Mouse (Mus musculus) layer of hippocampus, adult 9-11 months (tissue): ENCODE measurements around the gene Btbd6.

ENCODE experiments used
- DNase-seq: peaks from one replicate; pipeline ENCODE4 v3.0.0; 2022

Btbd6 gene

DNA sequence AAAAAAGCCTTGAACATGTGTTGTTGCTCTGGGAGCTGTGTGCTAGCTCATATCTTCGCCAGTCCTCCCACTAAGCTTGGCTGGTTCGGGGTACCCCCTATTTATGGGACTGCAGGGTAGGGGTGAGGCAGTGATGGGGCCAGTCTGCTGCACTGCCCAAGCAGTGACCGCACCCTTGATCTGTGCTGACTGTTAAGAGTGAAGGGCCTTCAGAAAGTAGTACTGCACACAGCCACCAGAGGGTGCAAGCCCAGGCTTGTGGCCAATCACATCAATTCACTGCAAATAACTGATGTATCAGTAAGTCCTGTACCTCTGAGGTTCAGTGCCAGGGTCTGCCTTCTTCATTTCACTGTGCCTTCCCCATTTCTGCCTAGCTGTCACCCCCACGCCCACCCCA, 20.5 kb upstream of the Btbd6 start:
- peak; percentile 71 for DNase-seq

GRCm38 (mm10) chr12:112958303-112958702, 18.0 kb upstream of the Btbd6 start:
- DNase-seq, result no peak

DNA sequence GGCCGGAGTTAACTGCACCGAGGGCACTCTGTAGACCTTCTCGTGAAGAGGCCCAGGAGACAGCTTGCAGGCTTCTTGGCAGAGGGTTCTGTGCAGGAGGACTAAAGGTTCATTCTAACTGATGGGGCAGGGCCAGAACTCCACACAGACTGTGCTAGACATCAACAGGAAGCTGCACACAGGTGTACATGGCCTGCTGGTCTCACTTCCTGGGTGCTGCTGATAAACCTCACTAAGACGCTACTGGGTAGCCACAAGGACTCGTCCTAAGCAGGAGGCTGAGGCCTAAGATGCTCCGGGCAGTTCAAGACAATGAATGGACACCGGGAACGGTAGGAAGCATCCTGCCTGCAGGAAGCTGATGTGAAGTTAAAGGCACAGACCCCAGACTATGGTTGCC, 16.9 kb upstream of the Btbd6 start:
- DNase-seq, result no peak

DNA sequence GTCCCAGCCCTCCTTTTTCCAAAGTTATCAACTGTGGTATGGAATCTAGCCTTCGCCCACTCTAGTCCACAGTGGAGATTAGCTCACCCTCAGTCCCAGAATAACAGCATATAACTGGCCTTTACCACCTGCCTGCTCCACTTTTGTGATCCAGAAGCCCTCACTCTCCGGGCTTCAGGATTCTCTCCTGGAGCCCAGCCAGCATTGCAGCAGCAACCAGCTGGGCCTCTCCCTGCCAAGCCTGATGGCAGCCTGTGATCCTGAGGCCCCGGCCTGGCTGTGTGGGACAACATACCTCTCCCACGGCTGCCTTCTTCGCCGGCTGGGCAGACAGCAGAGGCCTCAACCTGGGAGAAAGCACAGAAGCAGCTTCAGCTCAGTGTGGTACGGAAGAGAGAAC, 14.9 kb upstream of the Btbd6 start:
- no peak for DNase-seq

DNA sequence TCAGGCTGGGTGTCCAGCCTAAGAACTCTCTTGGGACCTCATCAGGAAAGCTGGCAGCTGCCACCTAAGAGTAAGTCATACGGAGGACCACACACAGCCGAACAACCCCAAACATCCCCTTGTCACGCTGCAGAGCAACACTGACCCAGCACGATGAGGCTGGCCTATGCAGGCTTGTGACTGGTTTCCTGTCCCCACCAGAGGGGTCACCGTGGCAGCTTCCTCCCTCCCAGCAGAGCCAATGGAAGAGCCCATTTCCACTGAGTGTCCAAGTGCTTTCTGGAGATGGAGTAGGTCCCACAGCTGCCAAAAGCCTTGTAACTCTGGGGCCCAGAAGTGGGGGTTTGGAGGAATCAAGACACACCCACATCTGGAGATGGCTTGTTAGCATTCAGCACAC, 14.4 kb upstream of the Btbd6 start:
- no peak for DNase-seq

DNA sequence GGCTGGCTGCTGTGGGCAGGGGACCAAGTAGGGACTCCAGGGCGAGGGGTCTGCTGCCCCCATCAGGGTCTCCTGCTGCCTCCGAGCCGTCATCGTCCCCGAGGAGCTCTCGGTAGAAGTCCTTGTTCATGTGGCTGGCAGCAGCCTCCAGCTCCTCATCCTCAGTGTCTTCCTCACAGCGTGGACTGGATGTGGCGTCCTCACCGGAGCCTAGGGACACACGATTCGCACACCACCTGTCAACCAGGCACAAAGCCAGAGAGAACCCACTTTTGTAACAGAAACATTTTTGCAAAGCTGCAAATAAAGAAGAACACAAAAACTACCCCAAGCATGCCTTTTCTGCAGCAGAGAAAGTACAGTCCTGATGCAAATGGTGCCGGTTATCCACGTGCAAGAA, 10.5 kb upstream of the Btbd6 start:
- DNase-seq, result no peak

GRCm38 (mm10) chr12:112968943-112969342, 7.3 kb upstream of the Btbd6 start:
- no peak for DNase-seq

DNA sequence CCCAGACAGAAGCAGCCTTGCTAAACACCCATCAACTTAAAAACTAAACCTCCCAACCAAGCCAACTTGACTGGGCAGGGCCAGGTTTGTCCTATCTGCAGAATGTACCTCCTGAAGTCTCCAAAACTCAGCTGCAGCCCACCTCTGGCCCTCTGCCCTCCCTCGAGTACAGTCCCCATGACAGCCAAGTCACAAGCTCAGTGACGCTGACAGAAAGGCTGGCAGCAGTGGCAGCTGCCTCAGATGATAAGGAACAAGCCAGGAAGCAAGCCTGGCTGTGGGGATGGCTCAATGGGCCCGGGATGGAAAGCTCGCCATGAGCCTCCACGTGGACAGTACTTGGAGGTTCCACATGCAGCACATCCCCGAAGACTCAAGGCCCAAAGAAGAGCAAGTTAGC, 6.7 kb upstream of the Btbd6 start:
- DNase-seq, result no peak

DNA sequence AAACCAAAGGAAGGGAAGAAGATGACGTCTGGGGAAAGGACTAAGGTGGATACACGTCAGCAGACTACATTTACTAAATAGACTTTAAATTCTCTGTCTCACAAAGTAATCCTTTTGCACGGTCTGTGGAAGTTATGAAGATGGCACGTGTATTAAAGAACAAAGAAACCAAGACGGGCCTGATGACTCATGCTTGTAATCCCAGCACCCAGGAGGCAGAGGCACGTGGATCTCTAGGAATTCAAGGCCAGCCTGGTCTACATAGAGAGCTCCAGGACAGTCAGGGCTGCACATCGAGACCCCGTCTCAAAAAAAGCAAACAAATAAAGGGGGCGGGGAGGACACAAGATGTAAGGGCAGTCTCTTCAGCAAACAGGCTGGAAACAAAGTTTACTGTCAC, 1.5 kb upstream of the Btbd6 start:
- no peak for DNase-seq

GRCm38 (mm10) chr12:112977156-112977555, 874 bp downstream of the Btbd6 start:
- no peak for DNase-seq

DNA sequence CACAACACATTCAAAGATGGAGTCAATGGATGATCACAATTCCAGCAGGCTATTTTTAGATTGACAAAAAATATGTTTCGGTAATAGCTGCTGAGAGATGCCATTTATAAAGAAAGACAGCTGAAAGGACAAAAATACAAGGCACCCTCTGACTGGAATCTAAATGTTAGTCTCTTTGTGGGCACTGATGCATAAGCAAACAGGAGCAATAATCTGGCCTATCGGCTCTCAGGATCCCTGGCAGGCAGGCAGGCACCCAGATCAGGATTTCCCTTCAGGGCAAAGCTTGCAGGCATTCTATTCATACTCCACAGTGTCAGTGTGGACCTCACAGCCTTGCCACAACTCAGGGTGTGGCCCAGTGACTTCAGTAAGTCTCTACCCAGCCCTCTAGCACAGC, 5.7 kb downstream of the Btbd6 start:
- no peak for DNase-seq

DNA sequence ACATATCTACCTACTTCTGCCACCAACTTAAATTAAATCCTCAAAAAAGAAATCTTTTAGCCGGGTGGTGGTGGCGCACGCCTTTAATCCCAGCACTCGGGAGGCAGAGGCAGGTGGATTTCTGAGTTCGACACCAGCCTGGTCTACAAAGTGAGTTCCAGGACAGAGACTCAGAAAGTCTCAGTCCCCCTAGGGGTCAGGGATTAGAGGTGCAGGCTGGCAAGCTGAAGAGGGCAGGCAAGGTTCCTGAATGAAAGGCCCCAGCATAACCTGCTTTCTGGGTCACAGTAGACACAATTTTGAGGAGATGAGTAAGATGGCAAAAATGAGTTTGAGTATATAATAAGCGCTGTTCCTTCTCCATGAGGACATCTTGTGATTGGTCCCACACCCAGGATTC, 9.1 kb downstream of the Btbd6 start:
- DNase-seq, result no peak

DNA sequence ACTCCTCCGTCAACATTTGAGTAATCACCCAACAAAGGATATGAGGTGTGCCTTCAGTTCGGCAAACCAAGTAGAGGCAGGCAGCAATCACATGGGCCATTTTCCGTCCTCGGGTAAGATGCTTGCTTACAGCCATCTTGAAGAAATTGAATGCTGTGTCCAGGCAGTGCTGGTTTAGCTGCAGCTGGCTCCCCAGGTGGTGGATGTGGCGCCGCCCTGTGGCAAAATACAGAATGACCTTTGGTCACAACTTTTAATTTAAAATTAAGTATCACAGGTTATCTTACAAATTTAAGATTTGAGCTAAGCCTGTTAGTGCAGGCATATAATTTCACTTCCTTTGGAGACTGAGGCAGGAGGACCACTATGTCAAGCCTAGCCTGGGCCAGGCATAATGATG, 11.6 kb downstream of the Btbd6 start:
- DNase-seq, result no peak

DNA sequence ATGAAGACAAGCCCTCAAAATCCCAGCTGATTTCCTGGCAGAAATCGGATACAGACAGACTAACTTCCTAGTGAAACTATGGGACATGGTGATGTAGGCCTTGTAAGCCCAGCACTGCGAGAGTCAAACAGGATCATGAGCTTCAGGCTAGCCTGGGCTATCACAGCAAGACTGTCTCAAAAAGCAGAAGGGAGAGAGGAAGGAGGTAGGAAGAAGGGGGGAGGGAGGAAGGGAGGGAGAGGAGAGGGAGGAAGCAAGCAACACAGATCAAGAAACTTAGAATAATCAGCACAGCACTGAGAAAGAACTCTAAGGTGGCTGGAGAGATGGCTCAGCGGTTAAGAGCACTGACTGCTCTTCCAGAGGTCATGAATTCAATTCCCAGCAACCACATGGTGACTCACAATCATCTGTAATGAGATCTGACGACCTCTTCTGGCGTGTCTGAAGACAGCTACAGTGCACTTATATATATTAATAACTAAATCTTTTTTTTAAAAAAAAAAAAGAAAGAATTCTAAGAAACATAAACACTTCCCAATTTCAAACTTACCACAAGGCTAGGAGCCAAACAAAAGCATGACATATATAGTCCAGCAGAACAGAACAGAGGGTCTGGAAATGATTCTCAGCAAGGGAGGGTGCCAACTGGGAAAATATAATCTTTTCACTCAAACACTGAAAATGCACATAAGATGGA, 14.6 kb downstream of the Btbd6 start:
- no peak for DNase-seq

- DNase-seq, result no peak
Observed at GRCm38 (mm10) chr12:112991444-112991843, 15.2 kb downstream of the Btbd6 start.

GRCm38 (mm10) chr12:112994153-112994552, 17.9 kb downstream of the Btbd6 start:
- no peak for DNase-seq

- peak; percentile 40 for DNase-seq
Observed at GRCm38 (mm10) chr12:112999569-113000293, 23.4 kb downstream of the Btbd6 start.

DNA sequence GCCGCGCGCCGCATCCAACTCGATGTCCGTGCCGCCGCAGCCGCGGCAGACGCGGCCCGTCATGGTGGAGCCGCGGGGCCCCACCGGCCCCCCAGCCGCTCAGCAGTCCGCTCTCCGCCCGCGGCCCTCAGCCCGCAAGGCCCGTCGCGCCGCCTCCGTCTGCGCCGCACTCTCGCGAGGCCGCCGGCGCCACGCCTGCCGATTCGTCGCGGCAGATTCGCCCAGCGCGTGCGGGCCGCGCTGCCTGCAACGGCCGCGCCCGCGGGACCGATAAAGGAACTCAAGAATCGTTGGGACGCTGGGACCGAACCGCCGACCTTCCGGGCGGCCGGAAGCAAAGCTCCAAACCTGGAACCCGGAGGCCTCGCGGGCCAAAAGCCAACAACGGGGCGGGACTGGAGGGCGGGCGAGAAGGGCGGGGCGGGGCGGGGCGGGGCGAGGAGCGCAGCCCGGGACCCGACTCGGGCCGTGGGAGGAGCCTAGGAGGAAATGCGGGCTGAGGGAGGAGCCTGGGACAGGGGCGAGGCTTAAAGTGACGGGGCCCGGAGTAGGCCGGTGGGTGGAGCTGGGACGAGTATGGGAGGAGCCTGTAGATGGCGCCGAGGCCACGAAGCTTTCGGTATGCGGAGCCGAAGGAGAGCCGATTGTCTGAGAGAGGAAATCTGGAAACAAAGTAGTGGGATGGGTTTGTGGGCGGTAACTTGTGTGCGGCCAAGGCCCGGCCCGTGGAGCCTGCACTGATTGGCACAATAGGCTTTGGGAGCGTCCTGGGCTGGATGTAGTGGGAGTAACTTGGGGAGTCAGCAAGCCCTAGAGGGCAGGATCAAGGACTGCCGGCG, 24.2 kb downstream of the Btbd6 start, which contains the start of gene Brf1:
Brf1 (minus strand) TSS at position 411 of the 839 bp plus-strand sequence.
- DNase-seq, result peak; percentile 96

DNA sequence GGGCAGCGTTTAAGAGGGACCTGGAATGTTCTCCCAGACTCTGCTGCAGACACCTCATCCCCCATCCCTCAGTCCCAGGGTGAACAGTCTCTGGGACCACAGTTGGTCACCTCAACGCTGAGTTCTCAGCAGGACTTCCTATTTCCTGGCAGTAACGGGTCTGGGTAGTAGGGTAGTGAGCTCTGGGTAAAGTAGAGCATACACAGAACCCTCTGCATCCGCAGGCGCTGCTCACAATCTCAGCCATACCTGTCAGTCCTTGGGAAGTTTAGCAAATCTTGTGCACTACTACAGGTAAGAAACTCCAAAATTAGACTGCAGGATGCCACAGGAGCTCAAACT, 24.8 kb downstream of the Btbd6 start:
- no peak for DNase-seq

DNA sequence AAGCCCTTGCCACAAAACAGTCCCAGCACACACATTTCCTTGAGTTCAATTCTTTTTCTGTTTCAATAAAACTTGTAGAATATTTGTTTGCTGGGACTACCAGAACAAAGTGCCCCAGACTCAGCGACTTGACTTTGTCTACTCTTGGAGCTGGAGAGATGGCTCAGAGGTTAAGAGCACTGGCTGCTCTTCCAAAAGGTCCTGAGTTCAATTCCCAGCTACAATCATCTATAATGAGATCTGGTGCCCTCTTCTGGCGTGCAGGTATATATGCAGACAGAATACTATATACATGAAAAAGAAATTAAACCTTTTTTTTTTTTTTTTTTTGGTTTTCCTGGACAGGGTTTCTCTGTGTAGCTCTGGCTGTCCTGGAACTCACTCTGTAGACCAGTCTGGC, 26.4 kb downstream of the Btbd6 start:
- no peak for DNase-seq

DNA sequence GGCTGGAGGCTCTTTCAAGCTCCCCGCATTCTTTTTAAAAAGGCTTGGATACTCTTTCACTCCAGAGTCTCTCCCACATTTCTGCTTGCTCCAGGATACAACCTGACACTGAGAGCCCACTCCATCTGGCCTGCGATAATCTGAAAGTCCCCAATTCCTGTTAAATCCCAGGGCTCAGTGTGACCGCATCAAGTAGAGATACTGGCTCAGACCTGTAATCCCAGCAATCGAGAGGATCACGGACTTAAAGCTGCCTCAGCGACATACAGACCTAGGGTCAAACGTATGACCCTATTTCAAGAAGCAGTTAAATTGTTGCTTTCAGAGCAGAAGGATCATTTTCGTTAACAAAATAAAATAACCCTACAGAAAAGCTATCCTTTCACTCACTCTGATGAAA, 27.7 kb downstream of the Btbd6 start:
- DNase-seq, result no peak

GRCm38 (mm10) chr12:113004993-113005392, 28.7 kb downstream of the Btbd6 start:
- peak; percentile 80 for DNase-seq

DNA sequence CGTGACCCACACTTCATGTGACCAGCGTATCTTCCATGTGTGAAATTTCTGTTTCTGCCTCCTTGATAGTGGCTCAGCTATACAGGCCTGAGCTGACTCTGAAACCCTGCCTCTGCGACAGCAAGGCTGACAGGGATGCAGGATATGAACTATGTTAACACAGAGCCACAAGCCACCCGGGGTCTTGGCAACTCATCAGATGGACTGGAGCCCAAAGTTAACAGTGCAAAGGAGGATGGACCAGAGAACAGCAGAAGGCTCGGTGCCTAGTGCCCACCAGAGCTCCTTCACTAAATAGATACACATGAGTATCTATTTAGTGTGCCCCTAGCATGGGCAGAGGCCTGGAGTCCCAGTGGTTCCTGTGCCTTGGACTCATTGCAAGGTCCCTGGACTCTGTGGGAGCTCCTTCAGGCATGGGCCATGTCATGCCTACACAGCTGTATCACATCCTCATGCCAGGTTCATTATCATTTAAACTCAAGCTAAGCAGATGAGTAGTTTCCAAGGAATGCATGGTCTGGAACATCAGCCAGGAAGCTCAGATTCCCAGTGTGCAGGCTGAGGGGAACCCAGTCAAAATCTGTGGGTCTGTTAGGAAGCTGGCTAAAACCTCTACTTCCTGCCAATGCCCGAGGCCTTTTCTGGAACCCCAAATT, 35.5 kb downstream of the Btbd6 start:
- DNase-seq, result no peak
